Mouse (Mus musculus) liver, adult 2 months (tissue): ENCODE measurements around the gene Hacd2. TPM values are rescaled to one million over a fixed set of nuclear protein-coding genes. Genes with fewer than 3 reads are reported as not detected.

Experiments
- DNase-seq: peaks from one replicate; pipeline ENCODE4 v3.0.0-alpha.2; 2011; ENCODE audit warnings: low read depth, low spot score; ENCODE audit errors: extremely low read depth
- H3K27ac ChIP-seq: fragments of 200-500 bp; replicated peaks from 2 replicates; pipeline ENCODE4 v1.5.1; 2012; ENCODE audit warnings: low read depth, mild to moderate bottlenecking, control low read depth, inconsistent platforms, low read length; ENCODE audit not compliant: insufficient read depth
- H3K27me3 ChIP-seq: fragments of 200-500 bp; 2 replicates; pipeline ENCODE4 v1.6.1; 2012; ENCODE audit warnings: mild to moderate bottlenecking, moderate library complexity, low read length, inconsistent platforms; ENCODE audit not compliant: control insufficient read depth, insufficient read depth
- H3K36me3 ChIP-seq: fragments of 200-500 bp; 2 replicates; pipeline ENCODE4 v1.6.1; 2012; ENCODE audit warnings: low read length, inconsistent platforms; ENCODE audit not compliant: control insufficient read depth, insufficient read depth
- H3K4me1 ChIP-seq: fragments of 200-500 bp; 2 replicates; pipeline ENCODE4 v1.6.1; 2011; ENCODE audit warnings: low read length; ENCODE audit not compliant: control insufficient read depth, insufficient read depth
- H3K4me3 ChIP-seq: fragments of 200-500 bp; 2 replicates; pipeline ENCODE4 v1.5.1; 2011; ENCODE audit warnings: low read depth, mild to moderate bottlenecking, control low read depth, low read length, moderate library complexity; ENCODE audit not compliant: insufficient read depth
- H3K79me2 ChIP-seq: fragments of 200-500 bp; 2 replicates; pipeline ENCODE4 v1.6.1; 2012; ENCODE audit warnings: inconsistent platforms, mild to moderate bottlenecking, low read length, moderate library complexity; ENCODE audit not compliant: control insufficient read depth, insufficient read depth
- H3K9ac ChIP-seq: fragments of 200-500 bp; 2 replicates; pipeline ENCODE4 v1.6.1; 2012; ENCODE audit warnings: low read depth, mild to moderate bottlenecking, control low read depth, inconsistent platforms, low read length
- CTCF ChIP-seq: fragments of 200-500 bp; IDR thresholded peaks from 2 replicates; pipeline ENCODE4 v1.5.1; 2011; ENCODE audit warnings: low read depth, low read length, control low read depth
- POLR2A ChIP-seq: fragments of 200-500 bp; IDR thresholded peaks from 2 replicates; pipeline ENCODE4 v1.6.1; 2011; ENCODE audit warnings: low read length, control low read depth; ENCODE audit not compliant: insufficient read depth; ENCODE audit errors: extremely low read depth
- WGBS: fragments of 180-500 bp; shearing (Covaris S2); methylation state at CpG from one replicate; pipeline ENCODE4 v1.1.7; 2018; 5-methylcytosine and 5-hydroxymethylcytosine counted together
- polyA plus RNA-seq: library from polyadenylated mRNA; depleted of rRNA; stranded (reverse); fragments of >200 nt; gene quantifications from 2 replicates; pipeline ENCODE4 v1.2.3, GENCODE M21; 2012
- total RNA-seq: library from RNA; depleted of rRNA; stranded (reverse); fragments of >200 nt; gene quantifications from 2 replicates; pipeline ENCODE4 v1.2.3, GENCODE M21; 2014

Gene Hacd2
- total and polyA plus RNA-seq, 2 experiments = 19.8 to 70.7 TPM

DNA sequence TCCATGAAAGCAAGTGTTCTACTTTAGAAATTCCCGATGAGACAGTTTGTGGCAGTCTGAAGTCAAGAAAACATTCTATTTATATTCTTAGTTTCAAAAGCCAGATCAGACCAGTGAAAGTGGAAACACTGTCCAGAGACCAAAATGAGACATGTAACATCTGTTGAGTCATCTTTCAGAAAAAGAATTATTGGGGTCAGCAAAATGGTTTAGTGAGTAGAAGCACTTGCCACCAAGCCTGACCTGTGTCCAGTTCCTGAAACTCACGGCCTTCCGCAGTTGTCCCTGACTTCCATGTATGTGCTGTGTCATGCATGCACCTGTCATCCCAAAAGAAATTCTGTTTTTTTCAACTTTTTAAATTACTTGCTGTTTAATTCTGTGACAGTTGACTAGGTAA is 34.6 kb downstream of the Hacd2 start:
- no peak overlapping the region for H3K4me3 ChIP-seq
- H3K27ac ChIP-seq = no peak overlapping the region
- peaks cover 8% of the 10 kb centered on the region for H3K4me1 ChIP-seq
- H3K36me3 ChIP-seq = peaks cover 11% of the 10 kb centered on the region; the same call in 1 of the 2 replicates
- H3K27me3 ChIP-seq = no peaks in the 10 kb centered on the region
- H3K9ac ChIP-seq = no peak overlapping the region
- H3K79me2 ChIP-seq = no peaks in the 10 kb centered on the region; the same call in 1 of the 2 replicates
- DNase-seq = no peak
- WGBS = 70% methylated on average over 3 of the region's 3 CpGs
- TF ChIP-seq POLR2A (no peak), CTCF (no peak)

DNA sequence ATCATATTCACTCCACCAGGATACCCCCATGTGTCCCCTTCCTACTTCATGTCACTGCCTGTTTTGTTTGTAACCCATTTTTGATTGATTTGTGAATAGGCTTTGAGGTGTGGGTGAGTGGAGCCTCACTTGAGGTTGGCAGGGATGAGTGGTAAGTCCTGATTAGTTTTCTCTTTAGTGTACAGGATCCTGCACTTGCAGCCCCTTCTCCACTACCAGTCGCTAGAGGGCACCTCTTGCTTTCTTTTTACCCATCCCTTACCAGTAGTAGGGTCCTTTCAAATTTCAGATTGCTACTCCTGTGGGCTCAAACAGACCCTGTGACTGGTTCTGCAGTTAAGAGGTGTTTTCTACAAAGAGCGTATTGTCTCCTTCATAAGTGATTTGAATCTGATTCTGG is 38.8 kb downstream of the Hacd2 start:
- WGBS = 66% methylated on average over 2 of the region's 2 CpGs
- H3K4me1 ChIP-seq = peaks cover 3% of the 10 kb centered on the region
- H3K36me3 ChIP-seq = peaks cover 27% of the 10 kb centered on the region; the same call in 1 of the 2 replicates
- TF ChIP-seq POLR2A (no peak), CTCF (no peak)
- no peaks in the 10 kb centered on the region; the same call in 1 of the 2 replicates for H3K79me2 ChIP-seq
- no peak overlapping the region for H3K9ac ChIP-seq
- no peak overlapping the region for H3K4me3 ChIP-seq
- no peak for DNase-seq
- no peak overlapping the region for H3K27ac ChIP-seq
- H3K27me3 ChIP-seq = no peaks in the 10 kb centered on the region

DNA sequence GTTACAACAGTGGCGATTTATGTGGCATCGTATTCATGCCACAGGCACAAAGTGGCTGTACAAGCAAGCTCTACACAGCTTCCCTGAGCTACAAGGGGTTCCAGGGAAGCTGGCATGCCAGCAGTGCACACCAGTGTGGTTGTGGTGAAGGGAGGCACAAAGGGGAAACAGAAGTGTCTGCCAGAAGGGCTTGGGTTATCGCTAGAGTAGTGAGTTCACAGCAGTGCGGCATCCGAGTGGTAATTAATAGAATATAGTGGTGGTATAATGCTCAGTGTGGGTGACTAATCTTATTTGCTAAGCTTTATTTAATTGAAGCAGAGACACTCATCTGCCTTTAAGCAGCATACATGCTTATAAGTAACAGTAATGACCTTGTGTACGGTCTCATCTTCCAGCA is 43.5 kb downstream of the Hacd2 start:
- Histone ChIP-seq H3K4me3 (no peak overlapping the region), H3K27ac (no peak overlapping the region), H3K27me3 (no peaks in the 10 kb centered on the region), H3K9ac (no peak overlapping the region), H3K4me1 (no peaks in the 10 kb centered on the region), H3K36me3 (peaks cover 30% of the 10 kb centered on the region; the same call in 1 of the 2 replicates), H3K79me2 (peaks cover 2% of the 10 kb centered on the region; the same call in 1 of the 2 replicates)
- no peak for DNase-seq
- TF ChIP-seq CTCF (no peak), POLR2A (no peak)
- 95% methylated on average over 6 of the region's 6 CpGs for WGBS

DNA sequence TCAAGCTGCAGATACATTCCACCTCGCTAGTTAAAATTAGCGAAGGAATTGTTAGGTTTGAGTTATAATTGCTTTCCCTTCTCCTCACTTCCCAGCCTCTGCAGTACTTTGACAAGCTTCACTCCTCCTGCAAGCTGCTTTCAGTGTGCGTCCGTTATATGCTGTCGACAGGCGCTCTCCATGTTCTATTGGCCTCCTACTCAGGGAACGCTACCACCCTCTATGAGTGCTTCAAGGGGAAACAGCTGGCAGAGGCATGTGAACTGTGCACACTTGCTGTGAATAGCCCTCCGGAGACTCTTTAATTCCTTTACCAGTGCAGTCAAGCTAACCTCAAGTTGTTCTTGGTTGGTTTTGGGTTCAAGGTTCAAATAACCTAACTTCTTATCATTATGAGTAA is 44.9 kb downstream of the Hacd2 start:
- Histone ChIP-seq H3K9ac (no peak overlapping the region), H3K36me3 (peaks cover 19% of the 10 kb centered on the region; the same call in 1 of the 2 replicates), H3K4me3 (no peak overlapping the region), H3K79me2 (peaks cover 2% of the 10 kb centered on the region; the same call in 1 of the 2 replicates), H3K4me1 (no peaks in the 10 kb centered on the region), H3K27me3 (no peaks in the 10 kb centered on the region), H3K27ac (no peak overlapping the region)
- WGBS = 95% methylated on average over 8 of the region's 8 CpGs
- no peak for DNase-seq
- no peak for TF ChIP-seq CTCF
- no peak for TF ChIP-seq POLR2A

DNA sequence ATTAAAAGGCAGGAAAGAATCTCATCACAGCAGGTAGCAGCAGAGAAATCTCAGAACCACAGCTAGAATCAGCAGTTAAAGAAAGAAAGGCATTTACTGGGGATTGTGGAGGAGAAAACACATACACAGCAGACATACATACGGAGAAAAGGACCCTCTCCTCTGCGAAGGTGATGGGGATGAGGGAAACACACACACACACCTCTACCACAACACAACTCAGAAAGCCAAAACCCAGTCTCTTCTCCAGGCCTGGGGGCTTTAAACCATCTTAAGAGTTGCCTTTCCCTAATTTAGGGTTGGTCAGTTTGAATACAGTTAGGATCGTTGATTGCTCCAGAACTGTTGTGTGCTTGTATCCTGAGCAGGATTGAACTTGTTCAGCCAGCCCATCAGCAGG is 45.4 kb downstream of the Hacd2 start:
- peaks cover 2% of the 10 kb centered on the region; the same call in 1 of the 2 replicates for H3K79me2 ChIP-seq

DNA sequence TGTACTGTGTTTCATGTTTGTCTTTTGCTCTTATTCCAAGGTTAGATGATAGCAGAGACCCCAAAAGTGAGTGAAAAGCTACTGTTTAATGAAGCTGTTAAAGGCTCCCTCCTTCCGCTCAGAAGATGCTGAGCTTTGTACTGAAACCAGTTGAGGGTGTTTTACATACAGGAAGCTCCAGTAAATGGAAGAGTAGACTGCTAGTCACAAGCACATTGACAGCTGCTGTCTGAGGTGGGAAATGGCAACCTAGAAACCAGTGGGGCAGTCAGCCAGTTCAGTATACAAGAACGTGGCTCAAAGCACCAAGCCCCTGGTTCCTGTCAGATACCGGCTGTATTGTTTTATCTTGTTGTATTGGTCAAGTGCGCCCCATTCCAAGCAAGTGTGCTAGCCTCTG is 46.7 kb downstream of the Hacd2 start:
- 91% methylated on average over 4 of the region's 4 CpGs for WGBS
- Histone ChIP-seq H3K27ac (no peak overlapping the region), H3K4me1 (peaks cover 3% of the 10 kb centered on the region), H3K36me3 (peaks cover 12% of the 10 kb centered on the region; the same call in 1 of the 2 replicates), H3K4me3 (no peak overlapping the region), H3K79me2 (peaks cover 2% of the 10 kb centered on the region; the same call in 1 of the 2 replicates), H3K9ac (no peak overlapping the region), H3K27me3 (no peaks in the 10 kb centered on the region)
- TF ChIP-seq POLR2A (no peak), CTCF (no peak)
- no peak for DNase-seq

More for the DNA sequence above, 45.4 kb downstream of the Hacd2 start:
- no peak for DNase-seq
- no peaks in the 10 kb centered on the region for H3K4me1 ChIP-seq
- peaks cover 17% of the 10 kb centered on the region; the same call in 1 of the 2 replicates for H3K36me3 ChIP-seq
- H3K27ac ChIP-seq = no peak overlapping the region
- H3K4me3 ChIP-seq = no peak overlapping the region
- no peaks in the 10 kb centered on the region for H3K27me3 ChIP-seq
- no peak overlapping the region for H3K9ac ChIP-seq
- TF ChIP-seq POLR2A (no peak), CTCF (no peak)
- 98% methylated on average over 3 of the region's 3 CpGs for WGBS
